Mouse (Mus musculus) urinary bladder, postnatal 4 days (tissue): Measurements from ENCODE around the gene Cd81.

Source experiments
- DNase-seq, 2 experiments: peaks; one replicate each; pipeline ENCODE4 v3.0.0; 2021 to 2022; ENCODE audit warnings: low spot score in 2 of 2

Cd81 gene

GRCm38 (mm10) chr7:143070506-143071070 is 18.0 kb downstream of the Cd81 start:
- DNase-seq = no peak

GRCm38 (mm10) chr7:143072605-143073004 is 20.1 kb downstream of the Cd81 start:
- no peak for DNase-seq

GRCm38 (mm10) chr7:143073086-143073485 is 20.5 kb downstream of the Cd81 start:
- DNase-seq = no peak

DNA sequence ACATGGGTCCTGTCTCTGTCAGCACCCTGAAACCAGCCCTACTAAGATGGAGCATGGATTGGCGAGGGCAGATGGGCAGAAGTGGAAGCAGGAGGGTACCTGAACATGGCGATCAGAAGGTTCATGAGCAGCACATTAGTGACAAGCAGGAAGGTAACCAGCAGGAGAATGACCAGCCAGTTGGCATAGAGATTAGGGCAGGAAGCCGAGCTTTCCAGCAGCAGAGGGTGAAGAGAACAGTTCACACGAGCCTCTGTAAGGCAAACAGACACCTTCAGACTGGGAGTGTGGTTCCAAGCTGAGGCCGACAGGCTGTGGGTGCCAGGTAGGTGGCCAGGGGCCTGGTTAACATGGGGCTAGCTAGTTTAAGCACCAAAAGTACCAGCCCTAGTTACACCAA is 22.9 kb downstream of the Cd81 start:
- DNase-seq = no peak

GRCm38 (mm10) chr7:143077351-143077750 is 24.8 kb downstream of the Cd81 start:
- no peak for DNase-seq

DNA sequence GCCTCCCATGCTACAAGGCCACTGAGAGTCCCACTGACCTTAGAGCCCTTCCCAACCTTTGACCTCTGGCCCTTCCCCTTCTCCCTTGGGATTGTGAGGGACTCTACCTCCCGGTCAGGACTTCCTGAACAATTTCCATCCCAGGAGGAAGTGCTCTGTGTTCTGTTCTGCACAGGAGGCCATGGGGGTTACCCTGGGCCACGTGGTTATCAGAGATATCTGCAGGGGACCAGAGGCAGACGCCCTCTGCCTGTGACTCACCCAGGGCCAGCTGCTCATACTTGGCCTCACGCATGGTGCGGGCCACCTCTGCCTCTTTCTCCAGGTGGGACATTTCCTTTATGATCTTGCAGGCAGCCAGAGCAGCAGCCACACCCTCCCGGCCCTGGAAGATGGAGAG is 29.5 kb downstream of the Cd81 start:
- no peak for DNase-seq

- no peak for DNase-seq
Measured at GRCm38 (mm10) chr7:143083708-143084107, 31.2 kb downstream of the Cd81 start.

DNA sequence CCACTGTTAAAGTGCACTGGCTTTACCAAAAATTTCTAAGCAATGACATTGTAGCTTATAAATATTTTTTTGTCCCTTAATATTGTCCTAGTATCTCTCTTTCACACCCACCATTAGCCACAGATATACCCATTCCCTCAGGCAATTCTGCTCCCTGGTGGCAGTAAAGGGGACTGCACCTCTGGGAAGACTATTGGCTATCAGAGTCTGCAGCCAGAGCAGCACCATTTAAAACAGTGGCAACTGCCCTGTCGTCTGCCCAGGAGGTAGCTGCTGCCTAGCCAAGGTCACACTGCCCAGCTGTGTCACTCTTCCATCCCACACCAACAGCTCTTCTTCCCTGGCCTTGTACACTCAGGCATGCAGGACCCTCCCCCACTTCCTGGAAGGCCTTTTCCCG is 33.8 kb downstream of the Cd81 start:
- DNase-seq = peak; percentile 54 to 80

DNA sequence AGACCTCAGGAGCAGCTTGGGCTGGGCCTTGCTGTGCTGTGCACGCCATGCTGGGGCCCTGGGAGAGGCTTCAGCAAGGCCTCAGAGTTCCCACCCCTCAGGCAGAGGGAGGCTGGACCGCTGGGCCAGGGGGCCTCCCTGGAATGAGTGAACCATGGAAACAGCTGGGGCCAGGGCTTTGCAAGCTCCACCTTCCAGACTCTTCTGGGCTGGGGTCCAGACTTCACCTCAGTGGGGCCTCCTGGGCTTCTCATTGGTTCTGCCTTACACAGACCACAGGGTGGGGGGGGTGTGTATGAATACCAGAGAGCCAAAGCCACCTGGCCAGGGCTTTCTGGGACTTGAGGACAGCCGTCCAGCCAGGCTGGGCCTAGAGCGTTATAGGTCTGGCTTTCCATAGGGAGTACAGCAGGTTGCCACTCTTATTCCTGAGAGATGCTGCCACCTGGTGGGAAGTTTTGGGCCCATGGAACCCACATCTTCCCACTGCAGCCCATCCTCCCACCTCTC is 34.6 kb downstream of the Cd81 start:
- peak; percentile 72 to 75 for DNase-seq

GRCm38 (mm10) chr7:143093847-143094246 is 41.3 kb downstream of the Cd81 start:
- DNase-seq = no peak

DNA sequence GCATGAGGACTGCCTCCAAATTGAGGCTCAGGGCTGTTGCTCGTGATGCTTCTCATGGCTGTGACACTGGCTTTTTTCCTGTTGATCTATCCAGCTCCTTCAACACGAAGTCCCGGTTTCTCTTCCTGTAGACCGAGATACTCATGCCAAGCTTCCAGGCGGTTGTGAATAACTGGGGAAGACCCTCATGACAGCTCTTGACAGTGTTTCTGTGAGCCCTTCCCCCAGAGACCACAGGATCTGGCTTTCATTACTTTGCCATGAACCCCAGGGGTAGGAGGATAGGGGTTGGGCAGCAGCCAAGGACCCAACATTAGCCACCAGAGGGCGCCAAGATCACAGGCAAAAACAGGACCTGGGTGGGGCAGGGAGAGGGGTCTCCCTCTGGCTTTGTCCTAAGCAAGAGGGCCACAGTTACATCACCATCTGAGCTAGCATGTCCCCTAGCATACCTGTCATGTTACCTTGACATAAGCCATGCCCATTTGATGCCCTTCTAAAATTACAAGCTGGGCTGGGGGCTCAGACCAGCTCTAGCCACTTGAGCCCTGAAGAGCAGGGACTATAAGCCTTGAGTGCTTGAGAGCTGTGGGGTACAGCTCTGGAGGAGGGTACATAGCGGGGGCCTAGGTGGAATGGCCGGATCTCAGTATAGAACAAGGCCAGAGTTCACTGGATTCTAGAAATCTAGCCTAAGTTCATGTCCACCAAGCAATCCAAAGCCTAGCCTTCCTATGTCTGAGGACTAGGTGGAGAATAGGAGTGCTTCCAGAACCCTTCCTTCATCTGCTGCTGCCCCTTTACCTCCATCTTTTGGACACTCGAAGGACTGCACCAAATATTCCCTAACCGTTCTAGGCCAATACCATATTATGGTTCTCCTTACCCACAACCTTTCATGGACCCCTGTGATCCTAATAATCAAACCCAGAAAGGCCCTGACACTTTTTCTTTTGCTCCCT is 42.3 kb downstream of the Cd81 start, which contains the start of gene Trpm5:
Gene Trpm5, minus strand, starts transcription at position 51 of the 962 bp plus-strand sequence.
- DNase-seq = peak; percentile 51 to 84

DNA sequence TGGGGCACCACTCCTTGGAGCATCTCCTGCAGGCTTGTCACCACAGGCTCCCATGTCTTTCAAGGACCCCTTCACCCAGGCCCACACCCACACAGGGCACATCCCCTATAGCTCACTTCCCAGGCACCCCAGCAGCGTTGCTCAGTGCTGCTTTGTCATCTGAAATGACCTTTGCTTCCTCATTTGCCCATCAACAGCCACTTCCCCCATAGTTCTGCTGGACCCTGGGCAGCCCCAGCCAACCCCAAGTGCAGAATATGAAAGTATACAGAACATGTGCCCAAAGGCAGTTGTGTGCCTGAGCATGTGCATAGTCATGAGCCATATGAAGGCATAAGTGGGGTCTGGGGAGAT is 43.0 kb downstream of the Cd81 start:
- DNase-seq = no peak

- no peak for DNase-seq
Measured at GRCm38 (mm10) chr7:143100759-143101158, 48.2 kb downstream of the Cd81 start.

DNA sequence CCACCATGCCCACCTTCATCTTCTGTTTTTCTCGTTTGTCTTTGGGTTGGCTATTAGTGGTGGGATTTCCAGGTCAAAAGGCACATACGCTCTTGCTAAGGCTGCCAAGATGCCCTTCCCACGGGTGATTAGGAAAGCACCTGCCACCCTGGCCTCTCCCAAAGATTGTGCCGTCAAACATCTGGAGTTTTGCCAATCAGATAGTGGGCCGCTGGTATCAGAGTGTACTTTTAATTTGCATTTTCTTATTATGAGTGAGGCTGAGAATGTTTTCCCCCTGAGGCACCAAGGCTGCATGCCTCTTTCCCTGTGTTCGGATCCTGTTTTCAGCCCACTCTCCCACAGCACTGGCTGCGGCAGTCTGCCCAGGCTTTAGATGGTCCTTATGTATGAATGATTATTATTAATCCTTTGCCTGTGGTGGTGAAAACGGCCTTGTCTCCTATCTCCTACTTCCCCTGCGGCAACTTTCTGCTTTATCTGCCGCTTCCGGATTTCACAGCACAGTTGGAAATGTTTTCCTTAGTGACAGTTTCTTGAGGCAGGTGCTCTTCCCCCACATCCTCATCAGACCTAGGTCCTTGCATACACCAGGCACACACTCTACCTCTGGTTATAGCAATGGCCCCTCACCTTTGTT is 52.8 kb downstream of the Cd81 start:
- no peak for DNase-seq

DNA sequence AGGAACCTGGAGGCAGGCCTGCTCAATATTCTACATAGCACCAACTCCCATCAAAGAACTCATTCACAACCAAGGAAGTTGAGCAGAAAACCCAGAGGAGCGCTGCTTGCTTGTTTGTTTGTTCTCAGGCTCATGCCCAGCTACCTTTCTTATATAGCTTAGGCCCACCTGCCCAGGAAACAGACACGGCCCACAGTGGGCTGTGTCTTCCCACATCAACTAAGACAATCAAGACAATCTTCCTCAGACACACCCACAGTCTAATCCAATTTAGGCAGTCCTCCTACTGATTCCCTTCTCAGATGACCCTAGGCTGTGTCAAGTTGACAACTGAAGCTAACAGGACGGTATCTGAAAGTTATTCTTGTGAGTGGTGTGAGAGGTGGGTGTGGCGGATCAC is 53.5 kb downstream of the Cd81 start, which contains the start of gene Kcnq1:
Gene Kcnq1, plus strand, starts transcription at position 301 of the 400 bp plus-strand sequence.
- DNase-seq = no peak

DNA sequence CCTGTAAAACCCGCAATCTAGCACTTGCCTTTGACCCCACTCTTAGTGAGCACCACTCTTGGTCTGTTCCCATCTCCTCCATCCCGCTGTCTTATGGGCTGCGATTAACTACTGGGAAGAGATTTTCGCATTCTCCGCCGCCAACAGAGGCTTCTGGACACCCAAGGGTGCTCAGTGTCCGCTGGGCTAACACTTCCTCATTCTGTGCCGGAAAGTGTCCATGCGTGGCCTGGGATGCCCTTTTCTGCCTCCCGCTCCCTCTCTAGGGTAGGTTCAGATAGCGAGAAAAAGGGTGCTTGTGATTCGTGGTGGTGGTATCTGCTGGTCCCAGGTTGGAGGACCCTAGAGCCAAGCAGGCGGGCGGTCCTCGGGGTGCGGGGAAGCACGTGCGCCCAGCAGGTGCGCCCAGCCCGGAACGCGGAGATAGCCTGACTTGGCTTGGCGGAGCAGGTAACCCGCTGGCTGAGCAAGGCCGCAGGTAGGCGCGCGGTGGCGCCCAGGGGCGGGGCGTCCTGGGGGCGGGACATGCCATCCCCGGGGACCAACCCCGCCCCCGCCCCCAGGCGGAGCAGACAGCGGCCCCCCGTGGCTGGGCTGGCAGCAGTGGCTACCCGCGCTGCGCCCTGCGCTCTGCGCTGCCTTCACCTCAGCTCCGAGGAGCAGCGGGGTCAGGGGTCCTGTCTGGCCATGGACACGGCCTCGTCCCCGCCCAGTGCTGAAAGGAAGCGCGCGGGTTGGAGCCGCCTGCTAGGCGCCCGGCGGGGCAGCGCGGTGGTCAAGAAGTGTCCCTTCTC is 54.3 kb downstream of the Cd81 start:
- DNase-seq = peak in 1 of 2 experiments; percentile 38

- DNase-seq = no peak
Measured at GRCm38 (mm10) chr7:143108200-143108599, 55.7 kb downstream of the Cd81 start.

DNA sequence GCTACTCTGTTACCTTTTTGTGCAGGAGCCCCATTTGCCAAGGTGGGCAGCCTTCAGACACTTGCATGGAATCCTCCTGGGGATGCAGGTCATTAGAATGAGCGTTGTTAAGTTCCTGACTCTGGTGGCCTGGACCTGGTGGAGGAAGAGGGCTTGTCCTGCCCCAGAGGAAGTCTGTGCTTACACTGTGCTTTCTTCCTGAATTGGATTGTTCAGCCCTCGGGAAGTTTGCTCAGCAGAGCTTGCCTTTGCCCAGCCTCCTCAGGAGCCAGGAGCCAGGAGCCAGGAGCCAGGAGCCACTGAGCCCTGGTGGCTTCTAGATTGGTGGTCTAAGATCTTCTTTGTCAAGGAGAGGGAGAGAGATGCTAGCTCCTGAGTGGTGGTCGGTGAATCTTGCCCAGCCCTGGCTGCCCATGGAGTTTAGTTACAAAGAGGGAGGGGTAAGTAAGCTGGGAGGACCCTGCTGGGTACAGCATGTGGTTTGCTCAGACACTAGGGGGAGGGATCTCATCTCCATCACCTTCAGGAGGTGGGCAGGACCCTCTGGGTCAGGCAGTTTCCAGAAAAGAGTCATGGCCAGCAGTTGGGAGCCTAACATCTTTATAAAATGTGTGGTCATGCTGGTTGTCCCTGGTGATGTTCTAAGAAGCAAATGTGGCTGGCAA is 56.6 kb downstream of the Cd81 start:
- no peak for DNase-seq

DNA sequence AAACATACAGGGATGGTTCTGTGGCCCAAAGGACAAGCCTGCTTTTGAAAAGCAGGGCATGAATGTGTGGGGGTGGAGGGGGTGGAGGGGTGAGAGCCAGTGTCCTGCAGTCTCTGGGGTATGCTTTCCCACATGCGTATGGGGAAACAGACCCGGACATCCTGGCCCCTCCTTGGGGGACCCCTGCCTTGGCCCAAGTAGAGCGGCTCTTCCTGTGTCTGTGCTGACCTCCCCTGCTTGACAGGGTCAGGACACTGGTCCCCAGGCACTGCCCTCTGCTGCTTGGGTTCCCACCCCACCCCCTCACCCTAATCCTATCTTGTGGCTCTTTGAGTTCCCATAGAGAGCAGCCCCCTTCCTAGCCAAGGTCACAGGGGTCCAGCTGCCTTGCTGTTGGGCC is 57.2 kb downstream of the Cd81 start:
- no peak for DNase-seq

DNA sequence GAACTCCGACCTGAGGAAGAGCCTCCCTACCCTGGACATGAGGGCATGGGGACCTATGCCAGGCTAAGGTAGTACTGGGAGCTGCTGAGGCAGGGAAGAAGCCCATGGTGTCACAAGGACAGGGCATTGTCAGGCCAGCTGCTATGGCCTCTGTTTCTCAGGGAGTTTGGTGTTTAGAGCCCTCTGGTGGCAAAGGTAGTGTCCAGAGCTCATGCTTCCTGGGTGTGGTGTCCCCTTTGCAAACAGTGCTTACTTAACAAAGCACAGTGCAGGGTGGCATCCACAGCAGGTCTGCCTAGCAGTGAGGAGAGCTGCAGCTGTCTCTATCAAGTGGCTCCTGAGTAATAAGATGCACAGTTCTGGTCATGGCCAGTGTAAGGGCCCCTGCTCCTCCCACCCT is 58.3 kb downstream of the Cd81 start:
- no peak for DNase-seq

DNA sequence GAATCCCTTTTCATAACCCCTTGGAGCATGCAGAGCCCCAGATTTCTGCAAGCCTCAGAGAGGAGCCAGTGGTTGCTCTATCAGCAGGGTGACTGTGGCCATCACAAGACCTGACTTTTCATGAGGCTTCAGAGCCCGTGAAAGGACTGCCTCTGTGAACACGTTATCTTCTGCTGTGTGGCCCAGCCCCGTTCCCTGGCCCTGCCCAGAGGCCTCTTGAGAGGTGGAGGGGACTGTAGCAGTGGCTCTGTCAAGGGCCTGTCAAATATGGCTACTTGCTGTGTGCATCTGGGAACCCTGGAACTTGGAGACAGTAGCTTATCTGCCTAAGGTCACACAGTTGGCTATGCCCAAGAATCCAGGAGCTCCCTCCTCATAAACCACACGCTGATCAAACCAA is 59.2 kb downstream of the Cd81 start:
- DNase-seq = no peak
